Mouse (Mus musculus): ENCODE results near the gene 4931428L18Rik. TPM values are rescaled to one million over a fixed set of nuclear protein-coding genes. Genes with fewer than 3 reads are reported as not detected.

The 4931428L18Rik gene
- polyA plus RNA-seq, 1 experiment from 2014 or later: not detected

DNA sequence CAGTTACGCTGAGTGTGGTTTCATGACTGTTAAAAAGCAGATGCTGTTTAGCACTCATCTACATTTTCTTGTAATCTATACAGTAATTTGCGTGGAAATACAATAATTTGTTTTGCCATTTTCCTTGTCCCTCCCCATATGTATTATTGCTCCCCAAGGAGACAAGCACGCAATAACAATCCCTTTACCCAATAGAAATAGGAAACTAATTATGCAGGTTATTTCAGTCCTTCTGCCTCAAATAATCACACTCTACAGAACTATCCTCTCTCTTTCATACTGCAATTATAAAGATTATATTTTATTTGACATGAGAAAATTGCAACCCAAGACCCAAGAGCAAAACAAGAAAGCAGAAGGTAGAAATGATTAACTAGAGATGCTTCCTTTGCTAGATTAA is 25.5 kb downstream of the 4931428L18Rik start:
- 92% methylated on average over 3 of the region's 3 CpGs for WGBS
- no peak for ATAC-seq (ENCODE audit: low FRiP score, low TSS enrichment)

GRCm38 (mm10) chr1:31195633-31196032 is 26.9 kb downstream of the 4931428L18Rik start:
- Histone ChIP-seq H3K4me1 (ENCODE audit: insufficient read depth, low read length) (no peaks in the 10 kb centered on the region), H3K9ac (replicated peaks; ENCODE audit: low read length) (no peak overlapping the region), H3K4me3 (ENCODE audit: low read length) (no peak overlapping the region), H3K27ac (ENCODE audit: low read length) (no peak overlapping the region), H3K36me3 (ENCODE audit: insufficient read depth, low read length) (no peaks in the 10 kb centered on the region), H3K4me2 (replicated peaks; ENCODE audit: low read depth, low read length) (no peak overlapping the region), H3K27me3 (ENCODE audit: insufficient read depth, low read length) (no peaks in the 10 kb centered on the region), H3K9me3 (ENCODE audit: low read length) (no peaks in the 10 kb centered on the region)
- no peak for ATAC-seq (ENCODE audit: low FRiP score, low TSS enrichment)
- WGBS: 84% methylated on average over 1 of the region's 1 CpGs

More for the DNA sequence above, 25.5 kb downstream of the 4931428L18Rik start:
- Histone ChIP-seq H3K4me3 (ENCODE audit: low read length) (no peak overlapping the region), H3K4me2 (replicated peaks; ENCODE audit: low read depth, low read length) (no peak overlapping the region), H3K9ac (replicated peaks; ENCODE audit: low read length) (no peak overlapping the region), H3K9me3 (ENCODE audit: low read length) (no peaks in the 10 kb centered on the region), H3K27ac (ENCODE audit: low read length) (no peak overlapping the region), H3K4me1 (ENCODE audit: insufficient read depth, low read length) (no peaks in the 10 kb centered on the region), H3K36me3 (ENCODE audit: insufficient read depth, low read length) (no peaks in the 10 kb centered on the region), H3K27me3 (ENCODE audit: insufficient read depth, low read length) (no peaks in the 10 kb centered on the region)

GRCm38 (mm10) chr1:31190237-31190866 is 32.1 kb downstream of the 4931428L18Rik start:
- no peaks in the 10 kb centered on the region for H3K36me3 ChIP-seq (ENCODE audit: insufficient read depth, low read length)
- no peak overlapping the region for H3K27ac ChIP-seq (ENCODE audit: low read length)
- no peaks in the 10 kb centered on the region for H3K9me3 ChIP-seq (ENCODE audit: low read length)
- H3K9ac ChIP-seq (replicated peaks; ENCODE audit: low read length): no peak overlapping the region
- H3K4me2 ChIP-seq (replicated peaks; ENCODE audit: low read depth, low read length): no peak overlapping the region
- WGBS: 52% methylated on average over 10 of the region's 10 CpGs
- peak; percentile 57; the same call in 1 of the 2 replicates for ATAC-seq (ENCODE audit: low FRiP score, low TSS enrichment)
- H3K4me3 ChIP-seq (ENCODE audit: low read length): no peak overlapping the region
- H3K27me3 ChIP-seq (ENCODE audit: insufficient read depth, low read length): no peaks in the 10 kb centered on the region
- no peaks in the 10 kb centered on the region for H3K4me1 ChIP-seq (ENCODE audit: insufficient read depth, low read length)

DNA sequence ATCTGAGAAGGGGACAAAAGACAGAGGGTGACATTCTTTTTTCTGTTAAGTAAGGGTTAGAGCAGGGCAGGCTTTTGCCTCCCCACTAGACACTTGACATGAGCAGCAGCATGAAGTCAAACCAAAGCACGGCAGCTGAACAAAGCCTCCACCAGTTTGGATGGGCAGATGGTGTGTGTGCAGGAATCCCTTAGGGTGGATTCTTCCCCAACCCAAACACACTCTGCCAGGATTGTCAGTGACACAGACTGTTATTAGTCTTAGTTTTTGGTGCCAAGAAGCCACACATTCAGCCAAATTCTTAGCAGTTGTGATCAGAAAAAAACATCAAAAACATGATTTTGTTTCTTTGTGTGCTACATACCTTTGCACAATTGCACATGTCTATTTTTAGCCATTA is 44.2 kb downstream of the 4931428L18Rik start:
- no peak overlapping the region for H3K9ac ChIP-seq (replicated peaks; ENCODE audit: low read length)
- no peaks in the 10 kb centered on the region for H3K9me3 ChIP-seq (ENCODE audit: low read length)
- H3K27me3 ChIP-seq (ENCODE audit: insufficient read depth, low read length): no peaks in the 10 kb centered on the region
- 71% methylated on average over 1 of the region's 1 CpGs for WGBS
- no peak overlapping the region for H3K27ac ChIP-seq (ENCODE audit: low read length)
- H3K4me1 ChIP-seq (ENCODE audit: insufficient read depth, low read length): no peaks in the 10 kb centered on the region
- H3K36me3 ChIP-seq (ENCODE audit: insufficient read depth, low read length): no peaks in the 10 kb centered on the region
- no peak for ATAC-seq (ENCODE audit: low FRiP score, low TSS enrichment)
- no peak overlapping the region for H3K4me2 ChIP-seq (replicated peaks; ENCODE audit: low read depth, low read length)
- H3K4me3 ChIP-seq (ENCODE audit: low read length): no peak overlapping the region

DNA sequence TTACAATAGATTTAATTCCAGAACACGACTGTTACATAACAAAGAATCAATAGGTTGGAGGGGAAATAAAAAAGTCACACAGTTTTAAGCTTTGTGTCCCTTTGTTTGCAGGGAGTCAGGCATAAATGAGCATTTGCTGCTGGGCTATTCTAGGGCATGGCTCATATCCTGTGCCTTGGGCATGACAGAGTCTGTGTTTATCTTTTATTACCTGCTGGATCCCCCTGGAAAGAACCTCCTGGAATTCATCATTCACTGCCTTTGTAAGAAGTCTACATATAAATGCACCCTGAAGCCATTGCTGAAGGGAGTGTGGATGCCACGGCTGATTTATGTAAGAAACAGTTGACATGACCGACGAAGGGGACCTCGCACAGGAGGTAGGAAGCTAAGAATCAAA is 46.4 kb downstream of the 4931428L18Rik start, which contains the start of gene Lgsn:
Gene Lgsn, plus strand, starts transcription at position 301 of the 400 bp plus-strand sequence.
- no peak for ATAC-seq (ENCODE audit: low FRiP score, low TSS enrichment)
- 41% methylated on average over 5 of the region's 5 CpGs for WGBS

DNA sequence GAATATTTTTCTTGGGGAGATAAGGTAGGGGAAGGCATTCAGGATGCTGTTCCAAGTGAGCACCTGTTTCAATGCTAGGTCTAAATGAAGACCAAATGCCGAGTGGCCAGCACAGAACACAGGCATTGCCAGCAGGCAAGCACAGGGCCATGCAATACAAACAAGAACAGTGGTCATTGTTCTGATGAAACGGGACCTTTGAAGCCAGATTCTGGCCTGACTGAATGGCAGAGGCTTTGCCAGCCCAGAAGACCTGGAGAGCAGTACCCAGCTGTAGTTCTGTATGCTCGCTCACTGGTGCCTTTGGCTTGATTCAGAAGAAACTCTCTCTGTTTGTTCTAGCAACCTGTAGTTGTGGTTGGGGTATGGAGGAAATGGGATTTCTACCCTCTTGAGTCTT is 47.1 kb downstream of the 4931428L18Rik start:
- WGBS: 79% methylated on average over 3 of the region's 3 CpGs
- no peak for ATAC-seq (ENCODE audit: low FRiP score, low TSS enrichment)

More for the DNA sequence above, 46.4 kb downstream of the 4931428L18Rik start, which contains the start of gene Lgsn:
- Histone ChIP-seq H3K9me3 (ENCODE audit: low read length) (no peaks in the 10 kb centered on the region), H3K4me3 (ENCODE audit: low read length) (no peak within 1 kb of the TSS), H3K27ac (ENCODE audit: low read length) (no peak within 1 kb of the TSS), H3K27me3 (ENCODE audit: insufficient read depth, low read length) (no peaks in the 10 kb centered on the region), H3K4me1 (ENCODE audit: insufficient read depth, low read length) (no peaks in the 10 kb centered on the region), H3K36me3 (ENCODE audit: insufficient read depth, low read length) (no peaks in the 10 kb centered on the region), H3K9ac (replicated peaks; ENCODE audit: low read length) (no peak within 1 kb of the TSS), H3K4me2 (replicated peaks; ENCODE audit: low read depth, low read length) (no peak within 1 kb of the TSS)

DNA sequence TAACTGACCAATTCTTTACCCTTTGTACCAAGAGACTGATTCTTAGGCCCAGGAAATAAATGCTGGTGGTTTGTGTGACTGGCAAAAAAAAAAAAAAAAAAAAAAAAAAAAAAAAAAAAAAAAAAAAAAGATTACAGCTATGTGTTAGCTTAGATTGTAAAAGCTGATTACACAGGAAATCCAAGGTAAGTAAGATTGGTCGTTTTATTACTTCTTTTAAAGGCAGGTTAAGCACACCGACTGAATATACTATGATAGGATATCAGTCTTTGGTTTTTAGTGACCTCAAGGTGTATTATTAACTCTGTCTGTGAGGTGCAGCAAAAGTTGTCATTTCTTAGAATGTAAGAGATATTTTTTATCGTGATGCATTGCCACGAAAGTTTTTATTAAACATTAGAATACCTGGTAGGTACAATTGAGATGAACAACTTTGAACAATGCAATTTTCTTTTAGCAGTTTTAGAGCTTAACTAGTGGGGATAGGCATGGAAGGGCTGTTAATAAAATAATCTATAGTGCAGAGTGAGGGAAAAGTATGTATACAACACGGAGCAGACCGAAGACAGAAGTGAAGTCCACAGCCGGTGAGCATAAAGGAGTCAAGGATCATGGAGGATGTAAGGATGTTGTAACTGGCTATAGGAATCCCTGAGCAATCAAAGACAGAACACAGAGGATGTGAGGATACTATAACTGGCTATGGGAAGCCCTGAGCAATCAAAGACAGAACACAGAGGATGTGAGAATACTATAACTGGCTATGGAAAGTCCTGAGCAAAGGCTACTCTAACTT is 57.0 kb downstream of the 4931428L18Rik start:
- WGBS: 87% methylated on average over 7 of the region's 7 CpGs
- Histone ChIP-seq H3K27ac (ENCODE audit: low read length) (no peak overlapping the region), H3K4me3 (ENCODE audit: low read length) (no peak overlapping the region), H3K27me3 (ENCODE audit: insufficient read depth, low read length) (no peaks in the 10 kb centered on the region), H3K36me3 (ENCODE audit: insufficient read depth, low read length) (no peaks in the 10 kb centered on the region), H3K9me3 (ENCODE audit: low read length) (no peaks in the 10 kb centered on the region), H3K9ac (replicated peaks; ENCODE audit: low read length) (no peak overlapping the region), H3K4me2 (replicated peaks; ENCODE audit: low read depth, low read length) (no peak overlapping the region), H3K4me1 (ENCODE audit: insufficient read depth, low read length) (no peaks in the 10 kb centered on the region)
- no peak for ATAC-seq (ENCODE audit: low FRiP score, low TSS enrichment)

More for the DNA sequence above, 47.1 kb downstream of the 4931428L18Rik start:
- no peaks in the 10 kb centered on the region for H3K9me3 ChIP-seq (ENCODE audit: low read length)
- H3K27ac ChIP-seq (ENCODE audit: low read length): no peak overlapping the region
- no peaks in the 10 kb centered on the region for H3K36me3 ChIP-seq (ENCODE audit: insufficient read depth, low read length)
- H3K9ac ChIP-seq (replicated peaks; ENCODE audit: low read length): no peak overlapping the region
- H3K4me2 ChIP-seq (replicated peaks; ENCODE audit: low read depth, low read length): no peak overlapping the region
- no peak overlapping the region for H3K4me3 ChIP-seq (ENCODE audit: low read length)
- no peaks in the 10 kb centered on the region for H3K27me3 ChIP-seq (ENCODE audit: insufficient read depth, low read length)
- H3K4me1 ChIP-seq (ENCODE audit: insufficient read depth, low read length): no peaks in the 10 kb centered on the region

GRCm38 (mm10) chr1:31164527-31165189 is 57.8 kb downstream of the 4931428L18Rik start:
- no peak overlapping the region for H3K27ac ChIP-seq (ENCODE audit: low read length)
- H3K27me3 ChIP-seq (ENCODE audit: insufficient read depth, low read length): no peaks in the 10 kb centered on the region
- no peaks in the 10 kb centered on the region for H3K36me3 ChIP-seq (ENCODE audit: insufficient read depth, low read length)
- no peaks in the 10 kb centered on the region for H3K9me3 ChIP-seq (ENCODE audit: low read length)
- no peak overlapping the region for H3K9ac ChIP-seq (replicated peaks; ENCODE audit: low read length)
- no peak overlapping the region for H3K4me2 ChIP-seq (replicated peaks; ENCODE audit: low read depth, low read length)
- H3K4me3 ChIP-seq (ENCODE audit: low read length): no peak overlapping the region
- peak; percentile 70; the same call in 1 of the 2 replicates for ATAC-seq (ENCODE audit: low FRiP score, low TSS enrichment)
- 50% methylated on average over 18 of the region's 18 CpGs for WGBS
- no peaks in the 10 kb centered on the region for H3K4me1 ChIP-seq (ENCODE audit: insufficient read depth, low read length)

- no peaks in the 10 kb centered on the region for H3K9me3 ChIP-seq (ENCODE audit: low read length)
- no peak overlapping the region for H3K4me2 ChIP-seq (replicated peaks; ENCODE audit: low read depth, low read length)
- H3K4me1 ChIP-seq (ENCODE audit: insufficient read depth, low read length): no peaks in the 10 kb centered on the region
- no peak overlapping the region for H3K4me3 ChIP-seq (ENCODE audit: low read length)
- no peak overlapping the region for H3K27ac ChIP-seq (ENCODE audit: low read length)
- H3K36me3 ChIP-seq (ENCODE audit: insufficient read depth, low read length): no peaks in the 10 kb centered on the region
- no peak overlapping the region for H3K9ac ChIP-seq (replicated peaks; ENCODE audit: low read length)
- WGBS: 73% methylated on average over 2 of the region's 2 CpGs
- ATAC-seq (ENCODE audit: low FRiP score, low TSS enrichment): peak; percentile 67; the same call in 1 of the 2 replicates
- no peaks in the 10 kb centered on the region for H3K27me3 ChIP-seq (ENCODE audit: insufficient read depth, low read length)
These were observed 65.6 kb downstream of the 4931428L18Rik start for GRCm38 (mm10) chr1:31156884-31157283.

Measured in kidney, embryonic 16.5 days (tissue).